Mouse (Mus musculus): Measurements from ENCODE around the gene Ankrd11.

Ankrd11 gene

GRCm38 (mm10) chr8:122927841-122928240, 114.2 kb downstream of the Ankrd11 start:
- DNase-seq (ENCODE audit: low read depth, low spot score), result no peak

GRCm38 (mm10) chr8:122926782-122927181, 115.3 kb downstream of the Ankrd11 start:
- DNase-seq (ENCODE audit: low read depth, low spot score), result no peak

DNA sequence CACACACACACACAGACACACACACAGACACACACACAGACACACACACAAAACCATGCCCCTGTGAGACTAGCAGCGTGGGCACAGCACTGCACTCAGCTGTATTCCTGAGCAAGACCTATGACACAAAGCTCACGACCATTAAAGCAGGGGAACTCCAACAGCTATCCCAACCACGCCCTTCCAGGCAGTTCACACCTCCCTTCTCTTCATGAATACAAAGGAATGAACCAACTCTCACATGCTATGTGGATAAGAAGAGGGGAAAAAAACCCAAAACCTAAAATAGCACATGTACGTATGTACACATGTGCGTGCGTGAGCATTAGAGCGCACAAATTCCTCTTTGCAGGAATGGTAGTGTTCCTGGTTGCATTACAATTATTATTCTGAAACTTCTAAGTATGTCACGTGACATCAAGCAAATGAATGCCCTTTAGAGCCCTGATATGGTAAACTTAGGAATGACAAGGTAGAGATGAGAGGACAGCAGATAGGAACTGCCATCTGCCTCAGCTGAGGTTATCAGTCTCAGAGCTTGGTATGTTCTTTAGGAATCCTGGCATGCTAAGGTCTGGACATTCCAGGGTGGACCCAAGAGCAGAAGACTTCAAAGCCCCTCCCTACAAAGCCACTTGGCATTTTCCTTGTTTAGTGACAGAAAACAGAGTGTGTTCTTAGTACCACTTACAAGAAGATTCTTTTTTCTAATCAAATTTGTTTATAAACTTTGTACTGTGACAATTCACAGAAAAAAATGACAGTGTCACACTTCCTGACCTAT, 115.9 kb downstream of the Ankrd11 start:
- no peak for DNase-seq (ENCODE audit: low read depth, low spot score)

DNA sequence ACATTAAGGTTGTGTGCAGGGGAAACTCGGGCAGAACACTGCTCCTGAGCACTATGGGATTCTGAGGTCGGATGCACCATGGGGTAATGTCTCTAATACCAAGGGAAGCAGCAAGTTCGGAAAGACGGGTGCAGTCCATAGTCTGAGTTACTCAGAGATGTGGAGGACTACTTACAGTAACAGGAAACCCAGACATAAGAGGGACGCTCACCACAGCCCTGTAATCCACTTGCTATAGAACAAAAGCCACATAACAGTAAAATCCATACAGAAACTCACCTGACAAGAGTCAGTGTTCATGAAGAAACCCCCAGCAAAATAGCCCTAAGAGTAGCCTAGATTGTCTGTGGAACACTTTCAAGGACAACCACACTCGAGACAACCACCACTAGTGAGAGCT, 118.0 kb downstream of the Ankrd11 start:
- DNase-seq (ENCODE audit: low read depth, low spot score), result peak; percentile 57

DNA sequence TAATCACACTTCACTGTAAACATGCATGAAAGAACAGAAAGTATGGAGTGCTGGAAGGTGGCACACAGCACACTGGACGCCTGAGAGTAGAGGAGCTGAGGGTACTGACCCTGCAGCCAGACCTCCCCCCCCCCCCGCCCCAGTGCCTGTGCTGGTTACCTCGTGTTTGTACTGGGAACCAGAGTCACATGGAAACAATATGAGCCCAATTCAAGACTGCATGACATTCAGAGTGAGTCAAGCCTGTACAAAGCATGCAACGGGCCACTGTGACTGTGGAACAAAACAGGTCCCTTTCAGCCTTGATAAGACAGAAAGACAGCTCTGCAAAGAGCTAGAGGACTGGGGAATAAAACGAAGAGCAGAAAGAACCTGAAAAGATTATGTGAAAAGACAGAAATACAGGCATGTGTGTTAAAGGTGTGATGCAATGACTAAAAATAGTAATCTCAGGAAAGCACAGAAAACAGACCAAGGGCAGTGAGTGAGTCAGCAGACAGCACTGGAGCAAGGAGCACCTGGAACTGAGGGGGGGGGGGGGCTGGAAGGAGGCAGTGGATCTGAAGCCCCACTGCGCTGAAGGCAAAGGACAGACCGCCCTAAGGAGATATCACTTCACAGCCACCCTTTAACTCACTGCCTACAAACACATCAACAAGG, 118.5 kb downstream of the Ankrd11 start:
- no peak for DNase-seq (ENCODE audit: low read depth, low spot score)

GRCm38 (mm10) chr8:122922945-122923344, 119.1 kb downstream of the Ankrd11 start:
- no peak for DNase-seq (ENCODE audit: low read depth, low spot score)

DNA sequence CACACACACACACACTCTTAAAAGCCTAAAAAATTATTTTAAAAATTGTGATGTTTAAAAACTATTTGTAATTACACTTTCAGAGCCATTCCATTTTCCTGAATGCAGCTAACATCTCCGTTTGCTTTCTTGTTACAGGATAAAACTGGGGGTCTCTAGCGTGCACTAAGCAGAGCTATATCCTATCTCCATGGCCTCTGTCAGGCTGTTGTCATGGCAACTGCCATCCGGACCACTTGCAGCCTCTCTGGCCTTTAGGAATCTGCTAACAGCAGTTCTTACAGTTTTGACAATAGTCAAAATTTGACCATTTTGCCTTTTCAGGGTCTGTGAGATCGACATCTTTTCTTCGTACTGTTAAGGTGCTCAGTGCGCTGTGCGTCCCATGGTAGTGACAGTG, 121.2 kb downstream of the Ankrd11 start:
- no peak for DNase-seq (ENCODE audit: low read depth, low spot score)

- DNase-seq (ENCODE audit: low read depth, low spot score), result no peak
Observed at GRCm38 (mm10) chr8:122918438-122919107, 123.5 kb downstream of the Ankrd11 start.

DNA sequence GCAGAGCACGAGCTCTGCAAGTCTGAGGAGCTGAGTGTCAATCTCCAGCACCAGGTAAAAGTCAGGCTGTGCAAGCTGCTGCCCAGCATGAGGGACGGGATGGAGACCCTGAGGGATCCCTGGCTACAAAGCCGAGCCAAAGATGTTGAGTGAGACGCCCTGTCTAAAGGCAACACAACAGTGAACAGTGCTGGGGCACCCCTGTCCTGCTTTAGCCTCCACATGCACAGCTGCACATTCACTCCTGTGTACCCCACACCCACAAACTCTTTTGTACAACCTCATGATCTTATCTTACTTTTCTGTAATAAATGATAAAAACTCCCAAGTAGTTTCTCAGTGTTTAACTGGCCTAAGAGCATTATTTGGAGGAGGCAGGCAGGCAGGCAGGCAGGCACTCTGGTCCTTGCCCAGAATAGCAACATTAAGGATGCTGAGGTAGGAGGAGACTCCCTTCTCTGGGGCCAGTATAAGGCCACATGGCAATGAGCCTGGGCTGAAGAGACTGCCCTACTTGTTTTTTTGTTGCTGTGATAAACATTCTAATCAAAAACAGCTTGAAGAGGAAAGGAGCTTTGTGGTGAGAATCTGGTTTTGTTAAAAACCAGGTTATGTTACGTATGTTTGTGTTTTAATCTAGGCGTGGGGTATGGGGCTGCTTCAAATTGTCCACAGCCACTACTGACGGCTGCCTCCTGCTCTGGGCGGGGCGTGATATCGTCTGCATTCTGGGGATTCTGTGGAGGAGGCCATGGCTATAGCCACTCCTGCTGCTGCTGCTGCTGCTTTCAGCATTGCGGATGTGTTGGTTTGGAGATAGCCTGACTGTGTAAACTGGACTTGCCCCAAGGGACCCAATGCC, 124.3 kb downstream of the Ankrd11 start:
- peak; percentile 66 for DNase-seq (ENCODE audit: low read depth, low spot score)

DNA sequence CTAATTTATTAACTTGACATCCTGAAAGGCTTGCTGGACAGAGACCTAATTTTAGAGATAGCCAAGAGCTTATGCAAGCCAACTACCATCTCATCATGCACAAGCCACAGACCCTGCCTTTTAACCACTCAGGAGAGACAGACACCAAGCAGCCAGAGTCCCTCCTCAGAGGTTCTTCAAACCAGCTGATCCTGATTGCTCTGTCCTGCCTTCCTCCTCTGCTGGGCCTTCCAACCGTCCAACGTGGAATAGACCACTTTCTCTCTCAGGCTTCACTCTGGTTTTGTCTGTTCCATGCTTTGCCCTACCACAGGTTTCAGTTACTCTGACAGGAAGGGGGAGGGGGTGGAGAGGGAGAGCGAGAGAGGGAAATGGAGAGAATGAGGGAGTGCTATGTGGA, 125.3 kb downstream of the Ankrd11 start:
- DNase-seq (ENCODE audit: low read depth, low spot score), result no peak

- no peak for DNase-seq (ENCODE audit: low read depth, low spot score)
Observed at GRCm38 (mm10) chr8:122912871-122913270, 129.2 kb downstream of the Ankrd11 start.

- DNase-seq (ENCODE audit: low read depth, low spot score), result peak; percentile 35
Observed at GRCm38 (mm10) chr8:122912150-122912549, 129.9 kb downstream of the Ankrd11 start.

- DNase-seq (ENCODE audit: low read depth, low spot score), result peak; percentile 83
Observed at GRCm38 (mm10) chr8:122906463-122907021, 135.5 kb downstream of the Ankrd11 start.

DNA sequence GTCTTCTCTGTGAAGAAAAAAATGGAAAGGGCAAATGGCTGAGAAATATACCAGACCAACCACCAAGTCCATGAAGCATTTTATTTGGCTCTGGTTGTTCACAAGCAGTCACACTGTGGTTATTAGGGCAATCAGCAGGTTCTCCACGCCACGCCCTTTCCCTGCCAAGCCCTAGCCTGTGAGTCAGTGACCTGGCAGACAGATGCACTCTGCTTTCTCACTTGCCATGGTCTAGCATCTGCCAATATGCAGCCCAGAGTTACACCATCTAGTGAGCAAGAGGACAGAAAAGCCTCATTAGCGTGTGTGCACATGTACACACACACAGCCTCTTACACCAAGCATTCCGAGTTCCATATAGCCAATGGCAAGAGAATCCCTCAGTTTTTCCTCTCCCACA, 136.7 kb downstream of the Ankrd11 start:
- no peak for DNase-seq (ENCODE audit: low read depth, low spot score)

GRCm38 (mm10) chr8:122904496-122904895, 137.6 kb downstream of the Ankrd11 start:
- DNase-seq (ENCODE audit: low read depth, low spot score), result no peak

DNA sequence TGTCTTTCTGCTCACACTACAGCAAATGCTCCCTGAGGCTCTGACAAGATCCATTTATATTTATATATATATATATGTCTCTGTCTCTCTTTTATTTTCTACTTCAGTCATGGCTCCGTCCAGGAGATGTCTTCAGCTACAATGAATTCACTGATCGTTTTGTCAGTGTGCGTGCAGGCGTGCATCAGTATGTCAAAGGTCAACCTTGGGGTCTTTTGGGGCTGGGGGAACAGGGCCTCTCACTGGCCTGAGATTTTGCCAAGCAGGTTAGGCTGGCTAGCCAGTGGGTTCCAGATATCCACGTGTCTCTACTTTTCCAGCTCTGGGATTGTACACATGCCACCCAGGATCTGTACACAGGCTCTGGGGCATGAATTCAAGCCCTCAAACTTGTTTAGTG, 139.1 kb downstream of the Ankrd11 start:
- no peak for DNase-seq (ENCODE audit: low read depth, low spot score)

GRCm38 (mm10) chr8:122902581-122902980, 139.5 kb downstream of the Ankrd11 start:
- DNase-seq (ENCODE audit: low read depth, low spot score), result no peak

DNA sequence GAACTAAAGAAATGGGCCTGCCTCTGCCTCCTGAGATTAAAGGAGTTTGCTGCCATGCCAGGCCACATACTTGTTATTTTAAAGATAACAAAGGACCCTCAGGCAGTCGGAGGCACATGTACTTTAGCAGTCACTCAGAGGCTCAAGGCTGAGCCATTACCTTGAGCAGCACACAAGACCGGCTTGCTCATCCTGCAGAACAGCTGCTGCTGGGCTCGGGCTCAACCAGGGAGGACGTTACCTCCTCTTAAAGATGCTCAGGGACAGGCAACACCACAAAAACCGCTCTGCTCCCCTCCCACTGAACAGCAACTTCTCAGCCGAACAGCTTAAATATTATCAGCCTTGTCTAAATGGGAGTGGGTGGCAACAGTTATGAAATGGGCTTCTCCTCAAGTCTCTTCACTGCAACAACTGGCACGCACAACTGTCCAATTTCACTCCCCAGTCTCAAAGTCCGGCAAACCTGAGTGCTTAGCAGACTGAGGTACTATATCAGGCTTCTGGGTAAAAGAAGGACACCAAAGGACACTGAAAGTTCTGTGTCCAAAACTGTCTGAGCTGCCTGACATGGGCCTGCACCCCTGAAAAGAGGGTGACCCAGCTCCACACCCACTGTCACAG, 140.1 kb downstream of the Ankrd11 start:
- no peak for DNase-seq (ENCODE audit: low read depth, low spot score)

DNA sequence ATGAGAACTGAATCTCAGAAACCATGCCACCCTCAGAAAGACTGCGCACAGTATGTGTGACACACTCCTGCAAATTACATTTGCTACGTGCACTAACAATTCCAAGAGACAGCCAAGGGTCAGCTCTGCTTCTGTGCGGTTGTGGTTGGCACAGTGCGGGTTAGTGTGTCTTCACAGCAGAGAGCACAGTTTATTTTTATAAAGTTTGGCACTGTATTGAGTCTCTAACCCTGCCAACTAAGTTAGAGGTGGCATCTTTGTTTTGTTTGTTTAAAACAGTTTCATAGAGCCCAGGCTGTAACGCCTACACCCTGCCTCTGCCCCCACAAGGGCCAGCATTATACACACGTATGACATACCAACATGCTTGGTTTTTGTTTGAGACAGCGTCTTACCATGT, 140.6 kb downstream of the Ankrd11 start:
- no peak for DNase-seq (ENCODE audit: low read depth, low spot score)

DNA sequence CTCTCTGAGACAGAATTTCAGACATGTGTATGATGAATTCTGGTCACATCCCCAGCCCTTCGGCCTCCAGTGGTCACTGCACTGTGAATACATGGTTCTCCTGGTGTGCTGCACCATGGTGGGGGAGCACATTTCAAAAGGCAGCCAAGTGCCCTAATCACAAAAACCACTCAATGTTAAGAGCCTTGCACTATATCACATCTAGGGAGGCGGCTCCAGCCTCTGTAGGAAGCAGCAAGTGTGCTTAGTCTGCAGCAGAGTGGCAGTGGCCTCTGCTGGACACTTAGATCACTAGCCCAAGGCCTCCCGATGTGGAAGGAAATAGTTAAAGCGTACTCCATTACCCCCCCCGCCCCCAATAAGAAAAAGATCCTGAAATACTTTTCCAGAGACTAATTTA, 143.0 kb downstream of the Ankrd11 start:
- DNase-seq (ENCODE audit: low read depth, low spot score), result no peak

DNA sequence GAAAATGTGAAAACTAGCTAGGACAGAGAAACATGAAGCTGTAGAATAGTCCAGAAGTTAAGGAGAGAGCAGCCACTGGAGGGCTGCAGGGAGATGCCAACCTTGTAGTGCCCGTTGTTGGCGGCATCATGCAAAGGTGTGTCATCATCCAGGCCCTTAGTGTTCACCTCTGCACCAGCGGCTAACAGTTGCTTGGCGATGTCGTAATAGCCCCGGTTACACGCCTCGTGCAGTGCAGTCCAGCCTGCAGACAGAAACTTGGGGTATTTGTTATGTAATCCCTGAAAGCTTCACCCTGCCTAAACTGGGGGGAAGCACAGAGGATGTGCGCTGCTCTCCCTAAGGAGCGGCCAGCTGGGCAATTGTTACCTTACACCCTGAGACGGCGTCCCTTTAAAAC, 143.6 kb downstream of the Ankrd11 start:
- no peak for DNase-seq (ENCODE audit: low read depth, low spot score)

All from CD4-positive helper T cell, adult 2 months (primary cell).